Mouse (Mus musculus): ENCODE results near the gene Stag1.

DNA sequence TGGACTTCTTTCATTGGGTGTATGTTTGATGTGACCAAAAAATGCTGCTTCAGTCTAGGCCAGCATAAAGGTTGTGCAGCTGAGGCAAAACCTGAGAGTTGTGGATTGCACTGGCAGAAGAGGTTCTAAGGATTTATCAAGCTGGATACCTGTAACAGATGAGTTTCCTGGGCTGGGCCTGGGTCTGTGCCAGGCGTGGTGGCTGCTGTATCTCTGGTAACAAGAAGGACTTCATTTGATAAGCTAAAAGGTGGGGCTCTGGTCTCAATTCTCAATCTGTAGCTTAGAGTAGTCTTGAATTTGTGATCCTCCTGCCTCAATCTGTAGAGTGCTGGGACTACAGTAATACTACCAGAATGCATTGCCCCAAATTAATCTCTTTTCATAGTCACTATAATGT is 94.6 kb downstream of the Stag1 start:
- no peak for TF ChIP-seq POLR2A (IDR thresholded peaks at IDR 0.05; ENCODE audit: borderline replicate concordance, extremely low read depth, low read depth, low read length)
- no peak for TF ChIP-seq CTCF (IDR thresholded peaks at IDR 0.05; ENCODE audit: insufficient read depth, low read length)
